Mouse (Mus musculus) MEL (cell line): ENCODE data around the gene Dnajc30.

Experiments used
- CTCF ChIP-seq, 3 experiments: IDR thresholded peaks in 2 of 3; conservative IDR thresholded peaks in 1 of 3; 2 replicates each; pipeline ENCODE4 v1.5.1; 2011 to 2012; ENCODE audit warnings: low read length in 3 of 3, low read depth in 2 of 3, mild to moderate bottlenecking in 2 of 3, improper control_type of control experiment in 1 of 3, inconsistent platforms in 1 of 3, mixed read lengths in 1 of 3, moderate library complexity in 1 of 3; ENCODE audit not compliant: control insufficient read depth in 1 of 3, insufficient read depth in 1 of 3, poor library complexity in 1 of 3, severe bottlenecking in 1 of 3
- EP300 ChIP-seq, 2 experiments: IDR thresholded peaks; 2 replicates each; pipeline ENCODE4 v1.6.1; 2011; ENCODE audit warnings: improper control_type of control experiment in 2 of 2, low read length in 2 of 2, low read depth in 1 of 2, mild to moderate bottlenecking in 1 of 2
- MAX ChIP-seq: IDR thresholded peaks from 2 replicates; pipeline ENCODE4 v1.6.1; 2011; ENCODE audit warnings: low read length, improper control_type of control experiment
- MYB ChIP-seq: IDR thresholded peaks from 2 replicates; pipeline ENCODE4 v1.6.1; 2011; ENCODE audit warnings: mild to moderate bottlenecking, low read depth, low read length, improper control_type of control experiment
- MYC ChIP-seq: IDR thresholded peaks from 2 replicates; pipeline ENCODE4 v1.6.1; 2011; ENCODE audit warnings: low read depth, mild to moderate bottlenecking, low read length, improper control_type of control experiment, moderate library complexity
- POLR2A ChIP-seq, 2 experiments: IDR thresholded peaks; 2 replicates each; pipeline ENCODE4 v1.6.1; 2011 to 2012; ENCODE audit warnings: low read length in 2 of 2, mild to moderate bottlenecking in 2 of 2, control low read depth in 1 of 2, improper control_type of control experiment in 1 of 2, low read depth in 1 of 2, moderate library complexity in 1 of 2; ENCODE audit not compliant: control insufficient read depth in 1 of 2, insufficient read depth in 1 of 2, poor library complexity in 1 of 2
- POLR2AphosphoS2 ChIP-seq: IDR thresholded peaks from 2 replicates; pipeline ENCODE4 v1.6.1; 2011; ENCODE audit warnings: low read length, improper control_type of control experiment
- TAL1 ChIP-seq: IDR thresholded peaks from 2 replicates; pipeline ENCODE4 v1.6.1; 2012; ENCODE audit warnings: mild to moderate bottlenecking, inconsistent platforms, low read length, moderate library complexity, mixed read lengths
- USF1 ChIP-seq: IDR thresholded peaks from 2 replicates; pipeline ENCODE4 v1.6.1; 2014; ENCODE audit warnings: low read depth, mild to moderate bottlenecking, inconsistent platforms, low read length, improper control_type of control experiment, moderate library complexity
- USF2 ChIP-seq, 2 experiments: IDR thresholded peaks; 2 replicates each; pipeline ENCODE4 v1.6.1; 2011 to 2012; ENCODE audit warnings: improper control_type of control experiment in 2 of 2, low read length in 2 of 2, borderline replicate concordance in 1 of 2, inconsistent platforms in 1 of 2, low read depth in 1 of 2, mild to moderate bottlenecking in 1 of 2; ENCODE audit not compliant: insufficient read depth in 1 of 2
- ZC3H11A ChIP-seq: IDR thresholded peaks from 2 replicates; pipeline ENCODE4 v1.6.1; 2012; ENCODE audit warnings: low read depth, mild to moderate bottlenecking, inconsistent platforms, low read length, improper control_type of control experiment
- ZNF384 ChIP-seq: IDR thresholded peaks from 2 replicates; pipeline ENCODE4 v1.6.1; 2012; ENCODE audit warnings: low read depth, mild to moderate bottlenecking, inconsistent platforms, low read length, improper control_type of control experiment

- TF ChIP-seq POLR2A (IDR thresholded peaks at IDR 0.05; ENCODE audit: control insufficient read depth in 1 of 2, insufficient read depth in 1 of 2, low read depth in 1 of 2, low read length in 2 of 2, poor library complexity in 1 of 2) (no peak), CTCF (IDR thresholded peaks at IDR 0.05 in 2 of 3, conservative IDR thresholded peaks at IDR 0.05 in 1 of 3; ENCODE audit: control insufficient read depth in 1 of 3, insufficient read depth in 1 of 3, low read depth in 2 of 3, low read length in 3 of 3, poor library complexity in 1 of 3, severe bottlenecking in 1 of 3) (no peak), ZNF384 (no peak), MYC (no peak), MYB (no peak), USF1 (no peak), ZC3H11A (no peak), MAX (no peak), EP300 (IDR thresholded peaks at IDR 0.05; ENCODE audit: low read depth in 1 of 2, low read length in 2 of 2) (no peak), POLR2AphosphoS2 (no peak), TAL1 (no peak), USF2 (IDR thresholded peaks at IDR 0.05; ENCODE audit: borderline replicate concordance in 1 of 2, insufficient read depth in 1 of 2, low read depth in 1 of 2, low read length in 2 of 2) (no peak)
Measured at GRCm38 (mm10) chr5:135109017-135109416, 45.0 kb downstream of the Dnajc30 start.
